Mouse (Mus musculus): Measurements from ENCODE around the gene Calhm1. TPM values are rescaled to one million over a fixed set of nuclear protein-coding genes. Genes with fewer than 3 reads are reported as not detected.

Gene Calhm1
- polyA plus RNA-seq, 1 experiment from 2014 or later = not detected

DNA sequence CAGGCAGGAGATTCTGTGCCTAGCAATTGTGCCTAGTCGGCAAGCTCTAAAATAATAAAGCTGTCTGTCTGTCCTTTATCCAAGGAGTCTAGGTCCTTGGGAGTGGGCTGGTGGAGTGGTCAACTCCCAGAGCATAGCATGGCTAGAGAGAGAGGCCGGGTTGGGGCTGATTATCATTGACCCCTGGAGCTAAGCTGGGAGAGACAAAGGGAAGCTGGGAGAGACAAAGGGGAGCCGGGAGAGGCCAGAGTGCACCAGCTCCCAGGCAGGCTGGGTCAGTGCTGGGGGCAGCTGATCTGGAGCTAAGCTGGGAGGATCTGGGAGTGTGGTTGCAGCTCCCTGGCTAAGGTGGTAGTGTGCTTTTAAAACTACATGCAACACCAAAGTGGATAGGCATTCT, 22.7 kb upstream of the Calhm1 start:
- H3K36me3 ChIP-seq (ENCODE audit: control insufficient read depth, insufficient read depth) = no peaks in the 10 kb centered on the region
- ATAC-seq (ENCODE audit: low read depth) = no peak
- no peaks in the 10 kb centered on the region for H3K4me1 ChIP-seq (ENCODE audit: control insufficient read depth, low read depth, low read length)
- no peak overlapping the region for H3K4me3 ChIP-seq (ENCODE audit: low read depth, low read length)
- WGBS (ENCODE audit: insufficient replicate concordance) = 45% methylated on average over 3 of the region's 3 CpGs
- H3K27ac ChIP-seq (ENCODE audit: low read length) = no peak overlapping the region
- no peak overlapping the region for H3K4me2 ChIP-seq (ENCODE audit: low read depth, low read length)
- H3K9me3 ChIP-seq (replicated peaks; ENCODE audit: control insufficient read depth, low read length) = no peaks in the 10 kb centered on the region
- no peak overlapping the region for H3K9ac ChIP-seq (ENCODE audit: low read depth, low read length)
- H3K27me3 ChIP-seq (ENCODE audit: control insufficient read depth, insufficient read depth, low read depth, low read length) = no peaks in the 10 kb centered on the region

DNA sequence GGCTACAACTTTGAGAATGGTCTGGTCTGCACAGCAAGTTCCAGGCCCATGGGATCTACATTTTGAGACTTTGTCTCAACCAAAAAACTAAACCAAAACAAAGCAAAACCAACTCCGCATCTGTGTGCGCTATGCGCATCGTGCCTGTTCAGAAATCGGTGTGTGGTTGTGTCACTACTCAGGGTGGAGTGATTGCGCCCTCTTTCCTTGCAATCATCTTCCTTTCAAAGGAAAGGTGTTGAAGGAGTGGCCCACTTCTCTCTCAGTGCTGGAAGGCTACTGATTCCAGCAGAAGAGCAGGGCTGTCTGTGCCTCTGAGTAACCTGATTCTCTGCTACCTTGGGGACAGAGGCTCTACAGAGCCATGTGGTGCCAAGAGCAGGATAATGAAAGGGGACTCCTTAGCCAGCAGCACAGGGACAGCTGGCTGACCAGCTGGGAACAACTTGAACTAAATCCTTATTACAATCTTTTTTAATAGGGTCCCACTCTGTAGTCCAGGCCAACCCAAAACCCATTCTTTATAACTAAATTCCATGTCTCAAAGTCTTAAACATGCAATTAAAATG, 19.2 kb upstream of the Calhm1 start:
- ATAC-seq (ENCODE audit: low read depth) = no peak
- H3K36me3 ChIP-seq (ENCODE audit: control insufficient read depth, insufficient read depth) = no peaks in the 10 kb centered on the region
- 75% methylated on average over 6 of the region's 6 CpGs for WGBS (ENCODE audit: insufficient replicate concordance)
- H3K4me2 ChIP-seq (ENCODE audit: low read depth, low read length) = no peak overlapping the region
- no peak overlapping the region for H3K27ac ChIP-seq (ENCODE audit: low read length)
- no peak overlapping the region for H3K9ac ChIP-seq (ENCODE audit: low read depth, low read length)
- H3K27me3 ChIP-seq (ENCODE audit: control insufficient read depth, insufficient read depth, low read depth, low read length) = no peaks in the 10 kb centered on the region
- H3K9me3 ChIP-seq (replicated peaks; ENCODE audit: control insufficient read depth, low read length) = no peaks in the 10 kb centered on the region
- H3K4me1 ChIP-seq (ENCODE audit: control insufficient read depth, low read depth, low read length) = no peaks in the 10 kb centered on the region
- H3K4me3 ChIP-seq (ENCODE audit: low read depth, low read length) = no peak overlapping the region

DNA sequence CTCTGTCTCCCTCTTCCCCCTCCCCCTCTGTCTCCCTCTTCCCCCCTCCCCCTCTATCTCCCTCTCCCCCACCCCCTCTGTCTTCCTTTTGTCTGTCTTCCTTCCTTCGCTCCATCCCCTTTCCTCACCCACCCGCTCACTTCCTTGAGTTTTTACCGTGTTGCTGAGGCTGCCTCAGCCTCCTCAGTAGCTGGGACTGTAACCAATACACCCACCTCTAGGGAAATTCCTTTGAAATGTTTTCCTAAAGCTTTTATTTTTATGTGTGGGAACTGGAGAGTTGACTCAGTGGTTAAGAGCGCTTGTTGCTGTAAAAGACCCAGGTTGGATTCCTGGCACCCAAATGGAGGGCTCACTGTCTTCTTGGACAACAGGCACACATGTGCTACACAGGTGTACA, 17.6 kb upstream of the Calhm1 start:
- no peaks in the 10 kb centered on the region for H3K36me3 ChIP-seq (ENCODE audit: control insufficient read depth, insufficient read depth)
- H3K27ac ChIP-seq (ENCODE audit: low read length) = no peak overlapping the region
- no peak for ATAC-seq (ENCODE audit: low read depth)
- no peaks in the 10 kb centered on the region for H3K27me3 ChIP-seq (ENCODE audit: control insufficient read depth, insufficient read depth, low read depth, low read length)
- no peak overlapping the region for H3K9ac ChIP-seq (ENCODE audit: low read depth, low read length)
- no peak overlapping the region for H3K4me3 ChIP-seq (ENCODE audit: low read depth, low read length)
- H3K4me1 ChIP-seq (ENCODE audit: control insufficient read depth, low read depth, low read length) = no peaks in the 10 kb centered on the region
- H3K9me3 ChIP-seq (replicated peaks; ENCODE audit: control insufficient read depth, low read length) = no peaks in the 10 kb centered on the region
- H3K4me2 ChIP-seq (ENCODE audit: low read depth, low read length) = no peak overlapping the region
- 53% methylated on average over 4 of the region's 4 CpGs for WGBS (ENCODE audit: insufficient replicate concordance)

DNA sequence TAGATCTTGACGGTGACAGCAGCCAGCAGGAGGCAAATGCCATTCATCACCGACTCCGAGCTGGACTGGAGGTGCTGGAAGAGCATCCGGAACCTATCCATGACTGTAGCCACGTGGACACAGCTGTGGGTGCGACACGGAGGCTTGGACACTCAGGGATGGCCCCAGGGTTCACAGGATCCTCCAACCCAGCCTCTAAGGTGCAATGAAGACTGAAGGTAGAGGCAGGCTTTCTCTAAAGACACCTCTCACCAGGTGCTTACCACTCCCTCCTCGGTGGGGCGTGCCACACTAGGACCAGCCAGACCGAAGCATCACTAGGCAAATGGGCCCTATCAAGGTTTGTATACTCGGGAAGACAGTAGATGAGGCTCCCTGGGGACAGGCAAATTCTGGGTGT, 13.6 kb upstream of the Calhm1 start, which contains the start of gene Calhm3:
Gene Calhm3, minus strand, starts transcription at position 101 of the 400 bp plus-strand sequence.
- Histone ChIP-seq H3K27me3 (ENCODE audit: control insufficient read depth, insufficient read depth, low read depth, low read length) (no peaks in the 10 kb centered on the region), H3K4me1 (ENCODE audit: control insufficient read depth, low read depth, low read length) (no peaks in the 10 kb centered on the region), H3K9ac (ENCODE audit: low read depth, low read length) (no peak within 1 kb of the TSS), H3K27ac (ENCODE audit: low read length) (no peak within 1 kb of the TSS), H3K4me3 (ENCODE audit: low read depth, low read length) (no peak within 1 kb of the TSS), H3K36me3 (ENCODE audit: control insufficient read depth, insufficient read depth) (no peaks in the 10 kb centered on the region), H3K9me3 (replicated peaks; ENCODE audit: control insufficient read depth, low read length) (no peaks in the 10 kb centered on the region), H3K4me2 (ENCODE audit: low read depth, low read length) (no peak within 1 kb of the TSS)
- ATAC-seq (ENCODE audit: low read depth) = no peak
- WGBS (ENCODE audit: insufficient replicate concordance) = 66% methylated on average over 11 of the region's 11 CpGs

DNA sequence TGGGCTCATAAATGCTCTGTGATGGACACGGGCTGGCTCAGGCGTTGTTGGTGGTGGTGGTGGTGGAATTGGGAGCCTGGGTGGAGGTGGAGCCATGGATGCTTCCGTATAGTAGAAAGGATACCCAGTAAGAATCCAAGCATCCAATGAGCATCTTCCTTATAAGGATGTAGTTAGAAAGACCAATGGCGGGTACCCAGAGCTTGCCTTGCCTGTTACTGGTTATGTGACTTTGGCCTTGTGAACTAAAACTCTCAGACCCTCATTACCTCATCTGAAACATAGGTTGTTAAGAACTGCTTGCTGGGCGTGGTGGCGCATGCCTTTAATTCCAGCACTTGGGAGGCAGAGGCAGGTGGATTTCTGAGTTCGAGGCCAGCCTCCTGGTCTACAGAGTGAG, 9.7 kb upstream of the Calhm1 start:
- WGBS (ENCODE audit: insufficient replicate concordance) = 63% methylated on average over 7 of the region's 7 CpGs
- no peak overlapping the region for H3K27ac ChIP-seq (ENCODE audit: low read length)
- H3K4me3 ChIP-seq (ENCODE audit: low read depth, low read length) = no peak overlapping the region

DNA sequence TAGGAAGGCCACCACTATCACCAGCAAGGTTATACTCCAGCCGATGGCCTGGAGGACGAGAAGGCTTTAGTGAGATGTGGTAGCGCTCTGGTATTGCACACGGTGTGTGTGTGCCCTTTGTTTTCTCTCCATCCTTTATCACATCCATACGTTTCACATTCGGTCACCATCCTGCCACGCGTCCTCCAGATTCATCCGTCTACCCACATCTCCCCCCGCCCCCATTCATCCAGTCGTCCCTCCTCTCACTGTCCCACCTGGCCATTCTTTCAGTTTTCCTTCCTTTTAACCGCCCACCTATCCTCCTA, 8.0 kb upstream of the Calhm1 start:
- no peak for ATAC-seq (ENCODE audit: low read depth)
- WGBS (ENCODE audit: insufficient replicate concordance) = 50% methylated on average over 12 of the region's 12 CpGs
- Histone ChIP-seq H3K4me3 (ENCODE audit: low read depth, low read length) (no peak overlapping the region), H3K4me2 (ENCODE audit: low read depth, low read length) (no peak overlapping the region), H3K36me3 (ENCODE audit: control insufficient read depth, insufficient read depth) (no peaks in the 10 kb centered on the region), H3K4me1 (ENCODE audit: control insufficient read depth, low read depth, low read length) (no peaks in the 10 kb centered on the region), H3K9me3 (replicated peaks; ENCODE audit: control insufficient read depth, low read length) (no peaks in the 10 kb centered on the region), H3K9ac (ENCODE audit: low read depth, low read length) (no peak overlapping the region), H3K27ac (ENCODE audit: low read length) (no peak overlapping the region), H3K27me3 (ENCODE audit: control insufficient read depth, insufficient read depth, low read depth, low read length) (no peaks in the 10 kb centered on the region; the same call in 1 of the 2 replicates)

More for the DNA sequence above, 9.7 kb upstream of the Calhm1 start:
- Histone ChIP-seq H3K27me3 (ENCODE audit: control insufficient read depth, insufficient read depth, low read depth, low read length) (no peaks in the 10 kb centered on the region; the same call in 1 of the 2 replicates), H3K9me3 (replicated peaks; ENCODE audit: control insufficient read depth, low read length) (no peaks in the 10 kb centered on the region), H3K36me3 (ENCODE audit: control insufficient read depth, insufficient read depth) (no peaks in the 10 kb centered on the region), H3K4me1 (ENCODE audit: control insufficient read depth, low read depth, low read length) (no peaks in the 10 kb centered on the region), H3K4me2 (ENCODE audit: low read depth, low read length) (no peak overlapping the region), H3K9ac (ENCODE audit: low read depth, low read length) (no peak overlapping the region)
- ATAC-seq (ENCODE audit: low read depth) = no peak

DNA sequence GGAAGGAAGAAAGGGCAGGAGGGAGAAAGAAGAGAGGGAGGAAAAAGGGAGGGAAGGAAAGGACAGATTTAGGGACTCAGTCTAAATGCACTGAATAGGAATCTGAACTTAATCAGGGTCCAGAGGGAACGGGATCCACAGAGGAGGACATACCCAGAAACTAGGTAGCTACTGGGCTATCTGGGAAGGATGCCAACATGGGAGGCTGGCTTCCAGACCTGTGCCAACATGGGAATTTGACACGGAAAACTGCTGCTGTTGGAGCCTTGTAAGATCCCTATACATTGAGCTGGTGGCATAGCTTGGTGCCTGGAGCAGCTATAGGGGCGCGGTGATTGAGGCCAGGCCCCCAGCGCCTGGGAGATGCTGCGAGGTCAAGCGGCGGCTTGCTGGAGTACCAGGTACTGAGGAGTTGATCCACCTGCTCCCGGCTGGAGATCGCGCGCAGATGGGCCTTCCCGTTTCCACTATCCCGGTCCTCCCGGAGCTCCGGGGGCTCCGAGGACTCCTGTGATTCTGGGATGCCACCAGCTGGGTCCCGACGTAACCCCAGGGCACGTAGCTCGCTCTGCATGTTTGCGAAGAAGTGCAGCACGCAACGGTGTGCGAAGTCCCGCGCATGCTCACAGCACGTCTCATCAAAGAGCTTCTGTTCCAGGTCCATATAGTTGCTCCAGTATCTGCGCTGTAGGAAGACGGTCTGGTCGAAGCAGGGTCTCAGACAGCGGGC, 7.4 kb upstream of the Calhm1 start:
- Histone ChIP-seq H3K9ac (ENCODE audit: low read depth, low read length) (no peak overlapping the region), H3K27me3 (ENCODE audit: control insufficient read depth, insufficient read depth, low read depth, low read length) (no peaks in the 10 kb centered on the region; the same call in 1 of the 2 replicates), H3K4me1 (ENCODE audit: control insufficient read depth, low read depth, low read length) (no peaks in the 10 kb centered on the region), H3K27ac (ENCODE audit: low read length) (no peak overlapping the region), H3K4me3 (ENCODE audit: low read depth, low read length) (no peak overlapping the region), H3K9me3 (replicated peaks; ENCODE audit: control insufficient read depth, low read length) (no peaks in the 10 kb centered on the region), H3K4me2 (ENCODE audit: low read depth, low read length) (no peak overlapping the region), H3K36me3 (ENCODE audit: control insufficient read depth, insufficient read depth) (no peaks in the 10 kb centered on the region)
- ATAC-seq (ENCODE audit: low read depth) = no peak
- 23% methylated on average over 32 of the region's 32 CpGs for WGBS (ENCODE audit: insufficient replicate concordance)

DNA sequence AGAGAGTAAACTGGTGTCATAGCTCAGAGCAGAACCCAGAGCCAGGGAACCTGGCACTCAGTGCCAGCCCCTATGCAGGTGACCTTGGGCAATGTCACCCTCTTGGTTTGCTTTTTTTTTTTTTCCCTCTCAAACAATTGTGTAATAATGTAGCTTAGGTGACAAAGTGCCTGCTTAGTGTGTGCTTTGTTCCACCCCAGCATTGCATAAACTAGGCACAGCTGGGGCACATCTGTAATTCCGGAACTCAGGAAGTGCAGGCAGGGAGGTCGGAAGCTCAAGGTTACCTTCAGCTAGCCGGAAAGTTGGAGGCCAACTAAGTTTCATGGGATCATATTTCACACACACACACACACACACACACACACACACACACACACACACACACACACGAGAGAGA, 5.8 kb upstream of the Calhm1 start:
- 50% methylated on average over 3 of the region's 4 CpGs for WGBS (ENCODE audit: insufficient replicate concordance)
- ATAC-seq (ENCODE audit: low read depth) = peak; percentile 48
- Histone ChIP-seq H3K4me2 (ENCODE audit: low read depth, low read length) (no peak overlapping the region), H3K27ac (ENCODE audit: low read length) (no peak overlapping the region), H3K4me1 (ENCODE audit: control insufficient read depth, low read depth, low read length) (no peaks in the 10 kb centered on the region), H3K9ac (ENCODE audit: low read depth, low read length) (no peak overlapping the region), H3K27me3 (ENCODE audit: control insufficient read depth, insufficient read depth, low read depth, low read length) (no peaks in the 10 kb centered on the region; the same call in 1 of the 2 replicates), H3K4me3 (ENCODE audit: low read depth, low read length) (no peak overlapping the region), H3K36me3 (ENCODE audit: control insufficient read depth, insufficient read depth) (no peaks in the 10 kb centered on the region), H3K9me3 (replicated peaks; ENCODE audit: control insufficient read depth, low read length) (no peaks in the 10 kb centered on the region)

DNA sequence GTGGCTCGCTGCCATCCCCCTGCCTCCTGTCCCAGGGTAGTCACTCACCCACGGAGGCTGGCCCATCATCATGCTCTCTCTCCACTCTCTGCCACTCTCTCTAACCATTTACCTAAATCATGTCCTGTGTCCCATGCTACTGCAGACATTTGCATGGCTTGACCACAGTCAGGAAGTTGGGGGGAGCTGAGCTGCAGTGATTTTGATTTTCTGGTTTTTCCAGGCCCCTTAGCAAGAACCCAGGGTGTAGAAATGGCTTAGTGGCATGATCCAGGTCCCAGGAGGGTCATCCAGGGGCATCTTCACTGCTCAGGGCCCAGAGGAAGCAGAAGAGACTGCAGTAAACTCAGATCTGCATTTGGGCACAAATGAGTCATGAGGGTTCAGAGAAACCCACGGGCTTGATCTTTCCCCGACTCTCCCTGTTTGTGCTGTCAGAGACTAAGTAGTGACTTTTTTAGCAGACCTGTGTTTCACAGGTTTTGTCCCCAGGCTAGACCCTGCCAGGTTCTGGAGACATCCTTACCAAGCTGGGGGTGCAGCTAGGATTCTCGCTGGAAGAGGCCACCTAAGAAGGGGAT, 4.3 kb upstream of the Calhm1 start:
- Histone ChIP-seq H3K4me2 (ENCODE audit: low read depth, low read length) (no peak overlapping the region), H3K9ac (ENCODE audit: low read depth, low read length) (no peak overlapping the region), H3K36me3 (ENCODE audit: control insufficient read depth, insufficient read depth) (no peaks in the 10 kb centered on the region), H3K27me3 (ENCODE audit: control insufficient read depth, insufficient read depth, low read depth, low read length) (no peaks in the 10 kb centered on the region; the same call in none of the 2 replicates), H3K9me3 (replicated peaks; ENCODE audit: control insufficient read depth, low read length) (no peaks in the 10 kb centered on the region), H3K4me1 (ENCODE audit: control insufficient read depth, low read depth, low read length) (no peaks in the 10 kb centered on the region), H3K4me3 (ENCODE audit: low read depth, low read length) (no peak overlapping the region), H3K27ac (ENCODE audit: low read length) (no peak overlapping the region)
- WGBS (ENCODE audit: insufficient replicate concordance) = 52% methylated on average over 5 of the region's 5 CpGs
- no peak for ATAC-seq (ENCODE audit: low read depth)

Measured in liver, embryonic 16.5 days (tissue).